Mouse (Mus musculus) hindbrain, embryonic 16.5 days (tissue): ENCODE data around the gene Mamstr. TPM values are rescaled to one million over a fixed set of nuclear protein-coding genes. Genes with fewer than 3 reads are reported as not detected.

Source experiments
- ATAC-seq: fragments of 200-750 bp; cut with Nextera tagmentation; 2 replicates; pipeline ENCODE4 v1.8.0; 2017; ENCODE audit warnings: moderate TSS enrichment, moderate library complexity
- H3K27ac ChIP-seq: fragments of 300-500 bp; sonication (generic); 2 replicates; pipeline ENCODE4 v1.5.1; 2014; ENCODE audit warnings: low read depth, mild to moderate bottlenecking, control low read depth, low read length, moderate library complexity
- H3K27me3 ChIP-seq: fragments of 300-500 bp; sonication (generic); replicated peaks from 2 replicates; pipeline ENCODE4 v1.6.1; 2014; ENCODE audit warnings: low read length; ENCODE audit not compliant: control insufficient read depth, insufficient read depth
- H3K36me3 ChIP-seq: fragments of 300-500 bp; sonication (generic); 2 replicates; pipeline ENCODE4 v1.6.1; 2014; ENCODE audit warnings: mild to moderate bottlenecking, low read length, moderate library complexity, mixed read lengths; ENCODE audit not compliant: control insufficient read depth, insufficient read depth
- H3K4me1 ChIP-seq: fragments of 300-500 bp; sonication (generic); 2 replicates; pipeline ENCODE4 v1.6.1; 2014; ENCODE audit warnings: low read depth, low read length; ENCODE audit not compliant: control insufficient read depth, insufficient read depth
- H3K4me2 ChIP-seq: fragments of 300-500 bp; sonication (generic); 2 replicates; pipeline ENCODE4 v1.6.1; 2014; ENCODE audit warnings: mild to moderate bottlenecking, low read length, control low read depth, moderate library complexity
- H3K4me3 ChIP-seq: fragments of 300-500 bp; sonication (generic); 2 replicates; pipeline ENCODE4 v1.5.1; 2014; ENCODE audit warnings: mild to moderate bottlenecking, low read length, control low read depth, moderate library complexity
- H3K9ac ChIP-seq: fragments of 300-500 bp; sonication (generic); 2 replicates; pipeline ENCODE4 v1.6.1; 2014; ENCODE audit warnings: low read depth, mild to moderate bottlenecking, control low read depth, low read length, moderate library complexity
- H3K9me3 ChIP-seq: fragments of 300-500 bp; sonication (generic); 2 replicates; pipeline ENCODE4 v1.6.1; 2014; ENCODE audit warnings: mild to moderate bottlenecking, low read length, moderate library complexity; ENCODE audit not compliant: control insufficient read depth
- WGBS: fragments of 180-500 bp; shearing (Covaris S2); extraction: QIAGEN DNeasy Blood & Tissue Kit; methylation state at CpG from one replicate; pipeline ENCODE4 v1.1.7; 2014; 5-methylcytosine and 5-hydroxymethylcytosine counted together
- polyA plus RNA-seq: library from polyadenylated mRNA; unstranded; fragments of >200 nt; fragmentation: Nextera tagmentation; extraction: Ambion mirVana; gene quantifications from 2 replicates; pipeline ENCODE4 v1.2.1, GENCODE M21; 2015

Mamstr gene
- polyA plus RNA-seq, 1 experiment from 2014 or later: 2.9 TPM

- Histone ChIP-seq H3K9ac (no peak overlapping the region), H3K4me3 (no peak overlapping the region), H3K9me3 (no peaks in the 10 kb centered on the region), H3K27me3 (no peaks in the 10 kb centered on the region), H3K27ac (no peak overlapping the region), H3K36me3 (no peaks in the 10 kb centered on the region), H3K4me2 (no peak overlapping the region), H3K4me1 (no peaks in the 10 kb centered on the region)
- ATAC-seq: no peak
- 83% methylated on average over 9 of the region's 9 CpGs for WGBS
Observed at GRCm38 (mm10) chr7:45605704-45606289, 34.0 kb upstream of the Mamstr start.

- Histone ChIP-seq H3K4me2 (no peak overlapping the region), H3K27me3 (no peaks in the 10 kb centered on the region), H3K4me3 (no peak overlapping the region), H3K4me1 (no peaks in the 10 kb centered on the region), H3K36me3 (no peaks in the 10 kb centered on the region), H3K9ac (no peak overlapping the region), H3K27ac (no peak overlapping the region), H3K9me3 (no peaks in the 10 kb centered on the region)
- ATAC-seq: no peak
- 81% methylated on average over 1 of the region's 1 CpGs for WGBS
Observed at GRCm38 (mm10) chr7:45609511-45609910, 30.3 kb upstream of the Mamstr start.

DNA sequence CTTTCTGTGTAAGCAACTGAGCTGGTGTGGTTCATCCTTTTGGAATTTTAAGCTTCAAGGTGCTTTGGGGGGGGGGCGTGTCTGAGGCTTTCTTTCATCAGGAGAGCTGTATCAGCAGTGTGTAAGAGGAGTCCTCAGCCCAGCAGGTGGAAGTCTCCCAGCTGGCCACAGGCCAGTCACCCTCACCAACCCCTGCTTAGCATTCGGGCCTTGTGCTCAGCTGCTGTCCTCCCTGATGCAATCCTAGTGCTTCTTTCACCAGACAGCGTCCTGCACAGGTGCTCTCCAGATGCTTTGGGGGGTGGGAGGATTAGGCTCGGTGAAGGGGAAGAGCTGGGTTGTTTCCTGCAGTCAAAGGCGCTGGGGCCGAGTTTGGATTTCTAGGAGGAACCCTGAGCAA lies 23.5 kb upstream of the Mamstr start:
- Histone ChIP-seq H3K9ac (no peak overlapping the region), H3K9me3 (no peaks in the 10 kb centered on the region), H3K4me2 (no peak overlapping the region), H3K27me3 (peaks cover 21% of the 10 kb centered on the region), H3K4me1 (peaks cover 5% of the 10 kb centered on the region), H3K36me3 (no peaks in the 10 kb centered on the region), H3K27ac (no peak overlapping the region), H3K4me3 (no peak overlapping the region)
- 26% methylated on average over 6 of the region's 6 CpGs for WGBS
- ATAC-seq: no peak

DNA sequence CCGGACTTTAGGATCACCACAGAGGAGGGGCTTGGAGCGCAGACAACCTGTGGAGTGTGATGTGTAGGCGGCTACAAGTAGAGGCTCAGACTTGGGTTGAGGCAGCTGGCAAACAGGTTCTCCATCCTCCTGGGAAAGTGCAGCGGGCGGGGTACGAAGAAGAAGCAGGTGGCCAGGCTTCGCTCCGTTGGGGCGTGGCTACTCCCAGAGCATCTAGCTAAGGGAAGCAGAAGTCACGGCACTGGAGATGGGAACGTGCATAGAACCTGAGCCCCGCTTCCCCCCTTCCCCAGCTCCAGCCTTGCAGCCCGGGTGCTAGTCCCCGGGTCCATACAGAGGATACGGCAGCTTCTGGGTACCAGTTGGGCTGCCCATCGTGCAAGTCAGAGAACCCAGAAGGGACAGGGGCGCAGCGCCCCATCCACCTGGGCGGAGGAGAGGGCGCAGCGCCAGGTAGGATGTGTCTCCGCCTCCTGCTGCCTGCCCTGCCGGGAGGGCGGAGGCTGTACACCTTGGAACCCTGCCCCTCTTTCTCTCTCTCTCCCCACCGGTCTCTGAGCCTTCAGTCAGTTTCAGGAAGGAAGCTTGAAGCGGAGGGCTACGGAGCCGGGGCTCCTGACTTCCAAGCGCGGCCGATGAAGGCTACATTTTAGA lies 22.6 kb upstream of the Mamstr start, which contains the start of gene Fut1:
TSS of gene Fut1 (plus strand) at position 248 of the 654 bp plus-strand sequence.
- Histone ChIP-seq H3K9me3 (no peaks in the 10 kb centered on the region), H3K4me1 (peaks cover 5% of the 10 kb centered on the region), H3K36me3 (no peaks in the 10 kb centered on the region), H3K27me3 (peaks cover 21% of the 10 kb centered on the region), H3K4me3 (peak within 1 kb of the TSS; percentile 17; the same call in 1 of the 2 replicates), H3K27ac (no peak within 1 kb of the TSS), H3K4me2 (peak within 1 kb of the TSS; percentile 50), H3K9ac (peak within 1 kb of the TSS; percentile 39)
- 8% methylated on average over 31 of the region's 31 CpGs for WGBS
- ATAC-seq: no peak

- no peaks in the 10 kb centered on the region for H3K36me3 ChIP-seq
- ATAC-seq: no peak
- H3K27me3 ChIP-seq: peaks cover 21% of the 10 kb centered on the region
- H3K9me3 ChIP-seq: no peaks in the 10 kb centered on the region
- peaks cover 5% of the 10 kb centered on the region for H3K4me1 ChIP-seq
- WGBS: 80% methylated on average over 5 of the region's 5 CpGs
- H3K27ac ChIP-seq: no peak overlapping the region
- no peak overlapping the region for H3K9ac ChIP-seq
- H3K4me3 ChIP-seq: no peak overlapping the region
- no peak overlapping the region for H3K4me2 ChIP-seq
Observed at GRCm38 (mm10) chr7:45618316-45618715, 21.5 kb upstream of the Mamstr start.

DNA sequence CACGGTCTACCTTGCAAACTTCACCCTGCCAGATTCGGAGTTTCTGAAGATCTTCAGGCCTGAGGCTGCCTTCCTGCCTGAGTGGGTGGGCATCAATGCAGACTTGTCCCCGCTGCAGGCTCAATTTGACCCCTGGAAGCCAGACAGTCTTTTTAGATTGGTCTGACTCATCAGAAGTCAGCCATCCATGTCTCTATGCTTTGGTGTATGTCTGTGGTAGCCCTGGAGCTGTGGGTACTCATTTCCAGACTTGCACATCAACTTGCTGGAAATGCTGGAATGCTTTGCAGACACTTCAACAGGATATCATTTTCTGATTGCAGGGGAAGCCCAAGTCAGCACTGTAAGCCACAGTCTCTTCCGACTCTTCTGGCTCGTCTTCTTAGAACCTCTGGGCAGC lies 20.2 kb upstream of the Mamstr start:
- ATAC-seq: no peak
- 88% methylated on average over 5 of the region's 5 CpGs for WGBS
- H3K4me2 ChIP-seq: no peak overlapping the region
- no peaks in the 10 kb centered on the region for H3K36me3 ChIP-seq
- no peak overlapping the region for H3K27ac ChIP-seq
- H3K4me1 ChIP-seq: peaks cover 5% of the 10 kb centered on the region
- H3K4me3 ChIP-seq: no peak overlapping the region
- peaks cover 21% of the 10 kb centered on the region for H3K27me3 ChIP-seq
- H3K9me3 ChIP-seq: no peaks in the 10 kb centered on the region
- H3K9ac ChIP-seq: no peak overlapping the region

DNA sequence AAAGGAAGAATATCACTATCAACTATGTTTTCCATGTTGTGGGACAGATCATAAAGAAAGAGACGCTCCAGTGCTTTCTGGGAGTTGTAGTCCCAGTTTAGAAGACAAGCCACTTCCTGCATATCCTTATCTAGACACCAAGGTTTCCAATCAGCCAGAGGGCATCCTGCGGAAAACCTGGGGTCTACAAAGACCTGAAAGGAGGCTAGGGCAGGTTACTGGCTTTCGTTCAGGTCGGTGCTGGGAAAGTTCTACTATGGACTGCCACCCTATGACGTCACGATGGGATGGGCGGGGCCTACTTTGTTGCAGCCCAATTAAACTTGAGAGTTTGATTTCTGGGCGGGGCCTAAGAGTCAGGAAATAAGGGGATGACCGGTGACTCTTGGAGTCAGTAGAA lies 18.3 kb upstream of the Mamstr start, which contains the start of gene Izumo1:
TSS of gene Izumo1 (plus strand) at position 369 of the 400 bp plus-strand sequence.
- WGBS: 38% methylated on average over 9 of the region's 9 CpGs
- Histone ChIP-seq H3K27ac (no peak within 1 kb of the TSS), H3K36me3 (no peaks in the 10 kb centered on the region)

GRCm38 (mm10) chr7:45623507-45623906 lies 16.3 kb upstream of the Mamstr start:
- Histone ChIP-seq H3K9me3 (no peaks in the 10 kb centered on the region), H3K27ac (no peak overlapping the region), H3K4me1 (peaks cover 3% of the 10 kb centered on the region; the same call in 1 of the 2 replicates), H3K4me2 (no peak overlapping the region), H3K27me3 (peaks cover 8% of the 10 kb centered on the region), H3K36me3 (no peaks in the 10 kb centered on the region), H3K9ac (no peak overlapping the region), H3K4me3 (no peak overlapping the region)
- WGBS: 94% methylated on average over 11 of the region's 11 CpGs
- ATAC-seq: no peak

More for the DNA sequence above, 18.3 kb upstream of the Mamstr start, which contains the start of gene Izumo1:
- H3K9me3 ChIP-seq: no peaks in the 10 kb centered on the region
- peaks cover 5% of the 10 kb centered on the region for H3K4me1 ChIP-seq
- peaks cover 19% of the 10 kb centered on the region for H3K27me3 ChIP-seq
- no peak within 1 kb of the TSS for H3K4me3 ChIP-seq
- ATAC-seq: no peak
- no peak within 1 kb of the TSS for H3K9ac ChIP-seq
- no peak within 1 kb of the TSS for H3K4me2 ChIP-seq

DNA sequence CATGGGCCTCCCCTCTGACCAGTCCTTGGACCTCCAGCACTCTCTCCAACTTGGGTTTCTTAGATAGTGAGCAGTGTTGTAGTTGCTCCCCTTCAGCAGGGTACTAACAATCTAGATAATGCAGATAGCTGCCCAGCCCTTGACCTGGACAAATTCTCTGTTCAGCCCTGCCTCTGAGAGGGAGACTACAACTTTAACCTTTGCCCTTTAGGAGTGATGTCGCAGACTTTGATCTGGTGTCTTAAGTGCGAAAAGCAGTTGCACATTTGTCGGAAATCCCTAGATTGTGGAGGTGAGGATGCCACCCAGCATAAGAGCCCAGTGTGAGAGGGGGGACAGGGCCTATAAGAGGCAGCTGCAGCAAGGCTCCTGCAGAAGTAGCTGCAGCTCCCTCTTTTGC lies 15.1 kb upstream of the Mamstr start:
- ATAC-seq: no peak
- Histone ChIP-seq H3K27ac (no peak overlapping the region), H3K4me2 (no peak overlapping the region), H3K9ac (no peak overlapping the region), H3K36me3 (no peaks in the 10 kb centered on the region), H3K9me3 (no peaks in the 10 kb centered on the region), H3K27me3 (no peaks in the 10 kb centered on the region), H3K4me3 (no peak overlapping the region), H3K4me1 (peaks cover 3% of the 10 kb centered on the region; the same call in 1 of the 2 replicates)
- WGBS: 90% methylated on average over 3 of the region's 3 CpGs
